Mouse (Mus musculus): ENCODE measurements around the gene Nts.
"Not testable (repeated sequence)": the region's sequence is repeated elsewhere in the genome, so short reads cannot be mapped to it uniquely, and the experiment has no call there.

Gene Nts

DNA sequence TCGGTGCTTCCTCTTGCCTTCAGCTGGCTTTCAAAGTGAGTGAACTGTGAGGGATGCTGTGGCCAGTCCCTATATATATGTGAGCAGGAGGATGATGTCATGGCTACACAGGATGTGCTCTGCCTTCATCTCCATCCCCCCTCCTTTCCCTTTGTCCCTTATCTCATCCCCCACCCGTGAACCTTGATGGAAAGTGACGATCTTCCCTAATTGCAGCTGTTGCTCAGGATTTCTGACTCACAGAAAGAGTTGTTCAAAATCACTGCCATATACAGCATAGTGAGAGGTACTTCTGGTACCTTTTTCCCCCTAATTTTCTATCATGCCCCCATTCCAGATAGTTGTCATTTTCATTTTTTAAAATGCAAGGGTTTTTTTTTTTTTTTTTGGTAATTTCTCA is at the start of gene Nts:
TSS of gene Nts (minus strand) at position 101 of the 400 bp plus-strand sequence.
- DNase-seq (ENCODE audit: low spot score): no peak

DNA sequence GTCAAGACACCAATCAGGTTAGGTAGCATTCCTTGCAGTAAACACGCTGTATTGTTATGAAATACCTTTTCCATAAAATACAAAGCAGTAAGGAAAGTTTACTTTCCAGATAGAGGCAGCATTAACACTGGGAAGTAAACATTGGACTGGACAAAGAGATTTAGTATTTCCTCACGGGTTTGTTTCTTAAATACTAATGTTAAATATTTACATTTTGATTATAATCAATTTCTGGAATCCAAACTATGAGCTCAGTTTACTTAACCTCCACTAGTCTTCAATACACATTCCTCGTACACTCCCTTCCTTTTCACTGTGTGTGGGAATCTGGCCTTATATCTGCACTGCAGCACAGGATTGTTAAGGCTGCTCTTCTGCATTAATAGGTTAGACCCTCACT is 37.6 kb upstream of the Nts start:
- no peak for DNase-seq (ENCODE audit: low spot score)

DNA sequence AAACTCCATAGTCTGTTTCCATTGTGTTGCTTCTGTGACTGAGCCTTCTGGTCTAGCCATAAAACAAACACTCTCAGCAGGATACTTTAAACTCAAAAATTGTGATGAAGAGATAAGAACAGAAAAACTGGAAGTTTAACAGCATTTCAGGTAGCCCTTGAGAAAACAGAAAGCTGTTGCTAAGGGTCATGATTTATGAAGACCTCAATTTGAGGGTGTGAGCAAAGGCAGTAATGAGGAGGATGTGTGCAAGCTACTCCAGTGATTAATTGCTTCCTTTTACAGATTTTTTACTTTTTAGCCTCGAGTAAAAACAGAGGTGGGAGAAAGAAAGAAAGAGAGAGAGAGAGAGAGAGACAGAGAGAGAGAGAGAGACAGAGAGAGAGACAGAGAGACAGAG is 23.9 kb upstream of the Nts start:
- DNase-seq (ENCODE audit: low spot score): no peak

DNA sequence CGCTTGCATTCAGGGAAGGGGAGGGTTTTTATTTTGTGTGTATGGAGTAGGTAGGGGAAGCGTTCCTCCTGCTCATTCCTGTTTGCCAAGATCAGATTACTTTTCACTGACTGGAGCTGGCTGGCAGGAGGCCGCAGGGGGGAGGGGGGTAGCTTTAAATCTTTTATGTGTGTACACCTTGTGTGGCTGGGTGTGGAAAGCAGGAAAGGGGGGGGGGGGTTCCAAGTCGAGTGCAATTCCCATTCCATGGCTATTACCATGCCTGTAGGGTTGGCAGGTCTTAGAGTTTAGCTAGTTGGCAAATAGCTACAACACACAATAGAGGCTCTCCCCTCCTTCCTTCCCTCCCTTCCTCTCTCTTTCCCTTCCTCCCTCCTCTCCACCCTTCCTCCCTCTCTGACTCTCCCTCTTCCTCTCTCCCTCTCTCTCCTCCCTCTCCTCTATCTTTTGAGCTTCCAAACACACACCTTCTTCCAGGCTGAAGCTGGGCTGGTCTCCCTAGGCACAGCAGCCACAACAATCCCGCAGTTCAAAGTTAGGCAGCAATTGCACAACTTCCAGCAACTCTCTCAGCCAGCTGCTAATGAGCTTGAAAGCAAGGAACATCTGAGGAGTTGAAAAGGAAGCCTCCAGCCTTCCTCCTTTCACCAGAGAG is 21.6 kb upstream of the Nts start, which contains the start of gene Rassf9:
TSS of gene Rassf9 (plus strand) at position 416 of the 655 bp plus-strand sequence.
- DNase-seq (ENCODE audit: low spot score): no peak

DNA sequence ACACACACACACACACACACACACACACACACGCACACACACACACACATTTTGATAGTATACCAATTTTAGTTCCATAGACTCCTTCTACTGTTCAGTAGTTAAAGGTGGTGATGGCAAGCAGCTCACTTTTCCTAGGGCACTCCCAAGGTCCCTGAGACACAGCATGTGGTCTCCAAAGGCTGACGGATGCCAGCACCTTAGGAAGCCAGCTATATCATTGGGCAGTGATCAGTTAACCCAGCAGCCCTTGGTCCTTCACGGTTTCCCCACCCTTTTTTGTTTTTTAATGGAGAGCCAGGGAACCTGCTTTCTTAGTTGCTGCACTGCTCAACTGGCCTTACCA is 21.1 kb upstream of the Nts start:
- no peak for DNase-seq (ENCODE audit: low spot score)

DNA sequence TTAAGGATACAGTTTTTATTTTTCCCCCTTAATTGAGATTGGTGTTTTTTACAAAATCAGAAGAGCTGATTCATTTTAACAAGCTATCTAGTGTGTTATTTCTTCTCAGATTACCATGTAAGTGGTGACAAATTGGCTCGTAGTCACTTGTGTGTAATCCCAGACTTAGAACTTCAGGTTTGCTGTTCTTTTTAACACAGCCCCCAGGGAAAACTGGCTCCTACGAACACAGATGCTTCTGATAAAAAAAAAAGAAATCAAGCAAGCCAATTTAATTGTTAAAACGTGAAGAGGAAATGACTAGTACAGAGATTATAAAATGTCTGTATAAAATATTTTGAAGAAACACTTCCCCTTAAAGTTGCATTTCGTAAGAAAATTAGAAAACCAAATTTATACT is 17.1 kb upstream of the Nts start:
- no peak for DNase-seq (ENCODE audit: low spot score)

DNA sequence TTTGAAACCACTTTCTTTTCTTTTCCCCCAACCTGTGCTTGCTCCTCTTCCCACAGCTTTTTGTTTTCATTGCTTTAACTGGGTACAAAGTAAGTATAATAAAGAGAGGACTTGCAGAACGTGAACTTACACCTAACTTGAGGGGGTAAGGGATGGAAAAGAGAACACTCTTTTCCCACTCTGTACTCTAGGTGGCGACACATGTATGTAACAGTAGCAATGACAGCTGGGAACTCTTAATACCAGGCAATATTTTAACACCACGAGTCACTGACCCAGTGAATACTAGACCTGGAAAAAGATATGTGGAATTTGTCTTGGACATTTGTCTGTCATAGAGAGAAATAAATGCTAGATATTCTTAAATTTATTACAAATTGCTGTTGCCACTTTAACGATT is 8.5 kb upstream of the Nts start:
- no peak for DNase-seq (ENCODE audit: low spot score)

DNA sequence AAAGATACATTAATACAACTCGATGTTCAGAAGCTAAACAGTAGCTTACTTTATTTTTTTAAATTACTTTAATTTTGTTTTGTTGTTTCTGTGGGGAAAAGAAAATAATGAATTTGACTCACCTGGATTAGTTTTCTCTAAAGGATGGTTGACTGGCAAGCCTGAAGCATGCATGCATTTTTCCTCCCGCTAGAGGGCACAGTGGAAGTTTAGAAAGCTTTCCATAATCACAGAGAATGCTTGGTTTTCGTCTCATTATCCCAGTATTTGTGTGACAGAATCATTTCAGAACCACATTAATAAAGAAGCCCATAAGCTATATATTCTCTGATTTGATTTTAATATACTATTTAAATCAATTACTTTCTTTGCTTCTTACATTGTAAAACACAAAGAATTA is 1.5 kb upstream of the Nts start:
- peak; percentile 12 for DNase-seq (ENCODE audit: low spot score)

DNA sequence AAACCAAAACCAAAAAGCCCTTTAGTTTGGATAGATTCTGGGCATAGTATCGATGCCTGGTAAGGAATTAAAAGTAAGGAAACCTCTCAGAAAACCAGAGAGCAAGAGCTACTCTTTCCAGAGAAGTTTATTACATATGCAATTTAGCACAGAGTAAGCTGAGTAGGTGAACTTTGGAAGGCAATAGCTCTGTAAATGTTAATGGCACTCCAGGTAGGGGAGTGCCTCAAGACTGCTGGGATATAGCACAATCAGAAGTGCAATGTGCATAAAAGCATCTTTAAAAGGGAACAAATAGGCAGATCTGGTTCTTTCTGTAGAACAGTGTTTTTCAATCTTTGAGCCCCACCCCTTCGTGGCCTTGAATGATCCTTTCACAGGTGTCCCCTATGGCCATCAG is 20.9 kb downstream of the Nts start:
- DNase-seq (ENCODE audit: low spot score): no peak

DNA sequence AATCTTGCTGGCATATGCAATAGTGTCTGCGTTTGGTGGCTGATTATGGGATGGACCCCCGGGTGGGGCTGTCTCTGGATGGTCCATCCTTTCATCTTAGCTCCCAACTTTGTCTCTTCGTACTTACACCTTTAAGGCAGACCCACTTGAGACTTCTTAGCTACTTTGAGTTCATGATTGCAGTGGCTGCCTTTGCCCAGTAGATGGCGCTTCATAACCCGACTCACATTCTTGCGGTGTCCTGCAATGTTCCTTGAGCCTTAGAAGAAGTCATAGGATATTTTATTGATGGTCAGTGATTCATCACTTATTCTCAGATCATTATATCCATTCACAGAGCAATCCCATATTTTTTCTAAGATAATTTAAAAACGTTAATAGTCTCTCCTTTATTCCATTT is 38.5 kb downstream of the Nts start:
- no peak for DNase-seq (ENCODE audit: low spot score)

DNA sequence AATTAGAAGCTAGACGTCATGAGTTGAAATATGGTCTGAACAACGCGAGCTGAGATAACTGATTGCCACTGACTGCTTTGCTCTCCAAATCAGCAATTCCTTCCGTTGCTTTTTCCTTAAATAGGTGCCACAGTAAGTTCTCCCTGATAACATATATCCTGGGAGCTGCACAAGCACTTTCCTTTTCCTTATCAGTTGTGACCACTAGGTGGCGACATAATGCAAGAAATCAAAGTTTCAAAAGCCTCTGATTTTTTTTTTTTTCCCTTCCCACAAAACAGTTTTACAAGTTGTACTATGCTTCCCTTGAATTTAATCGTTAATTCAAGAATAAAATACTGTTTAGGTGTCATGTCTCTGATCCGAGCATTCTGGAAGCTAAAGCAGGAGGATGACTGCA is 40.8 kb downstream of the Nts start:
- DNase-seq (ENCODE audit: low spot score): no peak

DNA sequence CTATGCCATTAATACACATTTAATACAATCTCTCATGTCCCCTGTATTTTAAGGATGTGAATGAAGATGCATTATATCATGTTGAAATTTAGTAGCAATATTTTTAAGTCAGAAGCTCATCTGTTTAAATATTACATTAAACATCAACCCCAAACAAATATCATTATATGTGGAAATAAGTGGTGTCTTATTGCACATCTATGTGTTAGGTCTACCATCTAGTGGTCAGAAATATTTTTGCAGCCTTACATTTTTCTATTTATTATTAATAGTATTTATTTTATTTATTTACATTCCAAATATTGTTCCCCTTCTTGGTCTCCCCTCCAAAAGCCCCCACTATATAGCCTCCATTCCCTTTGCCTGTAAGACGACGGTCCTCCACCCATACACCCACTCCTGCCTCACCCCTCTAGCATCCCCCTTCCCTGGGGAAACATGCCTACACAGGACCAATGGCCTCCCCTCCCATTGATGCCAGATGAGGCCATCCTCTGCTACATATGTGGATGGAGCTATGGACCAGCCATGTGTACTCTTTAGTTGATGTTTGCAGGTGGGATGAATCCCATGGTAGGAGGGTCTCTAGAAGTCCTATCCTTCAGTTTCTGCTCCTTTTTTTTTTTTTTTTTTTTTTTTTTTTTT is 45.3 kb downstream of the Nts start:
- DNase-seq (ENCODE audit: low spot score): no peak

DNA sequence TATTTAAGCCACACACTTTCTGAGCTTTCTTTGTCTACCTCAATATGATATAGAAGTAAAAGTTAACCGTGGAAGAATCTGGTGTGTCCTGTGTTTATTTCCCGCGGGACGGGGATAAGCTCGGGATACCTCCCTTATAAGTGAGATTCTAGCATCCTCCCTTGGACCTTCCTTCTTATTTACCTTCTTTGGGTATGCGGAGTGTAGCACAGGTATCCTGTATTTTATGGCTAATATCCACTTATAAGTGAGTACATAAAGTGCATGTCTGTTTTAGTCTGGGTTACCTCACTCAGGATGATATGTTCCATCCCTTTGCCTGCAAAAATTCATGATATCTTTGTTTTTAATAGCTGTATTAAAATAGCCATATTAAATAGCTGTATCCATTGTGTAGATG is 54.8 kb downstream of the Nts start:
- not testable (repeated sequence) for DNase-seq (ENCODE audit: low spot score)

DNA sequence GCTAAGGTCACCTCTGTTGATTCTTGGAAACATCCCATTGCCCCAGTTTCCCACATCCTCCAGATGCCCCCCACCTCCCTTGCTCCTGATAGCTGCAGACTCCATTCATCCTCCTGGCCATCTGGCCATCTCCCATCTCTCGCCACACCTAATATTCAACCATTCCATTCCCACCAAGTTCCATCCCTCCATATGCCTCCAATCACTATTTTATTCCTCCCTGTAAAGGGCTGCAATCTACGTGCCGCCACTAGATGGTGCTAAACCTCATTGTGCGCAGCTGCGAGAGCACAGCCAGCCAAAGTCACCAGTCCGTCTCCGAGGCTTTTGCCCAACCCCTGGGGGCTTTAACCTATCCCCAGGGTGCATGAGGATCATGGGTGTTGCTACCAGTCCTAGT is 55.2 kb downstream of the Nts start:
- not testable (repeated sequence) for DNase-seq (ENCODE audit: low spot score)

Measured in left cerebral cortex, adult 11 months (tissue).